Comparison of ENCODE assay signal across 11 mouse cellular contexts in the genomic region with DNA sequence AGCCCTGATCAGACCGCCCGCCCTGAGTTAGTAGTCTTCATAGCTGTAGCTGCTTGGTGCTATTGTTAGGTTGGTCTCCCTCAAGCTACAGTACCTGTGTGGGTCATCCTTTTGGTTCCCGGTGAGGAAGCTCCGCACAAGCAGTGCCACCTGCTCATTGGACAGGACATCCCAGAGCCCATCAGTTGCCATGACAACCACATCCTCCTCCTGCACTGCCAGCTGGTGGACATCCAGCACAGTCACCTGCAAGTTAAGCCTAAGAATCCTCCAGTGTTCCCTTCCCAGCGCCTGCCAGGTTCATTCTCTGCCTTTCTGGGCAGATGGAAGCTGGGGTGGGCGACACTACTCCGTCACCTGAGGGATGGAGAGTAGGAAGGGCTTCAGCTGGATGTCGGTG. TPM values are rescaled to one million over a fixed set of nuclear protein-coding genes. Genes with fewer than 3 reads are reported as not detected.
DNase-seq lines count a peak whose midpoint lies in the region; ATAC-seq and TF ChIP-seq lines count a peak whose summit lies in the region.
"Had no signal": no experiment of that assay in that cellular context is flagged by ENCODE, and none has a peak within 500 bp of the region (broad histone marks: within the 10 kb centered on the region; RNA-seq: fewer than 3 reads in every experiment).

No protein-coding gene starts in this region.

- no peak for TF ChIP-seq POLR2A in kidney, adult 2 months (IDR thresholded peaks at IDR 0.05; ENCODE audit: low read depth, low read length)

- peaks cover 2% of the 10 kb centered on the region; the same call in 1 of the 2 replicates for H3K36me3 ChIP-seq in kidney, adult 2 months (ENCODE audit: control insufficient read depth, insufficient read depth, low read length)
- peaks cover 9% of the 10 kb centered on the region for H3K36me3 ChIP-seq in hindbrain, postnatal 0 days (ENCODE audit: insufficient read depth, low read length)

- no peak overlapping the region for H3K9ac ChIP-seq in hindbrain, postnatal 0 days (replicated peaks; ENCODE audit: low read length)
- H3K9ac ChIP-seq: liver, embryonic 12.5 days had no signal

- H3K4me2 ChIP-seq in hindbrain, postnatal 0 days (ENCODE audit: low read depth, low read length), result no peak overlapping the region
- H3K4me2 ChIP-seq: liver, embryonic 12.5 days had no signal

- no peaks in the 10 kb centered on the region for H3K9me3 ChIP-seq in hindbrain, postnatal 0 days (ENCODE audit: low read length)
- H3K9me3 ChIP-seq: liver, embryonic 12.5 days had no signal

- DNase-seq in kidney, adult 2 months, result peak; percentile 25
- no peak for DNase-seq in kidney, postnatal 10 days
- peak; percentile 95 for DNase-seq in brain, adult 2 months (ENCODE audit: low read depth, low spot score)
- peak; percentile 77 to 87 for DNase-seq in cerebellum, adult 18-20 months
- DNase-seq in hindbrain, postnatal 0 days (ENCODE audit: low spot score), result peak; percentile 81
- DNase-seq in ovary, postnatal 14 days (ENCODE audit: low spot score), result no peak
- DNase-seq in gastrocnemius, adult 2 months, result no peak
- no peak for DNase-seq in frontal cortex, postnatal 25 days (ENCODE audit: low spot score in 2 of 2)
- DNase-seq: heart, adult 18-20 months; lung, postnatal 14 days had no signal

- intact Hi-C loops in gastrocnemius, adult 2 months (cut with DNase I), result no loop called here

- H3K27ac ChIP-seq in kidney, adult 2 months (ENCODE audit: insufficient read depth, low read depth, low read length), result no peak overlapping the region
- peak overlapping the region; percentile 55 for H3K27ac ChIP-seq in hindbrain, postnatal 0 days
- no peak overlapping the region for H3K27ac ChIP-seq in gastrocnemius, adult 2 months
- H3K27ac ChIP-seq: liver, embryonic 12.5 days had no signal

- no peak for TF ChIP-seq CTCF in kidney, adult 2 months (conservative IDR thresholded peaks at IDR 0.05; ENCODE audit: insufficient read depth, insufficient read length, low read depth, low read length)
- peak; percentile 46 for TF ChIP-seq CTCF in hindbrain, postnatal 0 days (IDR thresholded peaks at IDR 0.05; ENCODE audit: low read depth)
- TF ChIP-seq CTCF in gastrocnemius, adult 2 months (IDR thresholded peaks at IDR 0.05), result no peak

- H3K4me1 ChIP-seq in kidney, adult 2 months (ENCODE audit: control insufficient read depth, insufficient read depth, low read length), result no peaks in the 10 kb centered on the region
- no peaks in the 10 kb centered on the region for H3K4me1 ChIP-seq in hindbrain, postnatal 0 days (ENCODE audit: insufficient read depth, low read length)

- no peak overlapping the region for H3K4me3 ChIP-seq in kidney, adult 2 months (ENCODE audit: insufficient read depth, low read depth, low read length)
- no peak overlapping the region for H3K4me3 ChIP-seq in hindbrain, postnatal 0 days (ENCODE audit: low read length)
- no peak overlapping the region for H3K4me3 ChIP-seq in gastrocnemius, adult 2 months
- H3K4me3 ChIP-seq: liver, embryonic 12.5 days had no signal

- peak; percentile 70 for ATAC-seq in hindbrain, postnatal 0 days
- ATAC-seq: liver, embryonic 12.5 days had no signal

- 85% methylated on average over 8 of the region's 8 CpGs for WGBS in kidney, adult 2 months
- WGBS in hindbrain, postnatal 0 days, result 56% methylated on average over 8 of the region's 8 CpGs

- H3K27me3 ChIP-seq in kidney, adult 2 months (replicated peaks; ENCODE audit: control insufficient read depth, insufficient read depth, low read length), result no peaks in the 10 kb centered on the region
- H3K27me3 ChIP-seq in hindbrain, postnatal 0 days (ENCODE audit: insufficient read depth, low read length), result no peaks in the 10 kb centered on the region
- H3K27me3 ChIP-seq: liver, embryonic 12.5 days had no signal

RNA-seq across cellular contexts. Expression of a gene that starts 3.9 kb away (rescaled TPM):
- 28.5 and 32.6 TPM in 2 replicates for polyA plus RNA-seq in kidney, adult 2 months (2012; rRNA removed)
- total RNA-seq in hindbrain, postnatal 0 days (2014; rRNA removed), result 19.0 and 23.3 TPM in 2 replicates
- polyA plus RNA-seq in hindbrain, postnatal 0 days (2015; fragmentation: Nextera tagmentation; extraction: Ambion mirVana), result 18.5 and 21.2 TPM in 2 replicates
- 1 to 10 TPM; 2.1 to 5.2 TPM for total RNA-seq in gastrocnemius, adult 2 months (2021)

RNA-seq across cellular contexts. Expression of a gene that starts 7.2 kb away (rescaled TPM):
- polyA plus RNA-seq in kidney, adult 2 months (2012; rRNA removed), result 24.4 and 29.7 TPM in 2 replicates
- 57.4 and 72.6 TPM in 2 replicates for total RNA-seq in hindbrain, postnatal 0 days (2014; rRNA removed)
- polyA plus RNA-seq in hindbrain, postnatal 0 days (2015; fragmentation: Nextera tagmentation; extraction: Ambion mirVana), result 42.0 and 43.9 TPM in 2 replicates
- 100 to 1,000 TPM; 127 to 210 TPM for total RNA-seq in gastrocnemius, adult 2 months (2021)

RNA-seq across cellular contexts. Expression of a gene that starts 25.0 kb away (rescaled TPM):
- polyA plus RNA-seq in kidney, adult 2 months (2012; rRNA removed), result 37.6 and 38.9 TPM in 2 replicates
- total RNA-seq in hindbrain, postnatal 0 days (2014; rRNA removed), result 240 and 243 TPM in 2 replicates
- polyA plus RNA-seq in hindbrain, postnatal 0 days (2015; fragmentation: Nextera tagmentation; extraction: Ambion mirVana), result 29.1 and 32.6 TPM in 2 replicates
- total RNA-seq in gastrocnemius, adult 2 months (2021), result 10 to 100 TPM; 19.4 to 25.9 TPM

RNA-seq across cellular contexts. Expression of a gene that starts 26.7 kb away (rescaled TPM):
- polyA plus RNA-seq in kidney, adult 2 months (2012; rRNA removed), result 2.0 and 4.2 TPM in 2 replicates
- 0.36 and 0.37 TPM in 2 replicates for total RNA-seq in hindbrain, postnatal 0 days (2014; rRNA removed)
- polyA plus RNA-seq in hindbrain, postnatal 0 days (2015; fragmentation: Nextera tagmentation; extraction: Ambion mirVana), result 0.09 and 0.11 TPM in 2 replicates
- under 1 TPM; 0.17 to 0.23 TPM for total RNA-seq in gastrocnemius, adult 2 months (2021)

RNA-seq across cellular contexts. Expression of a gene that starts 37.8 kb away (rescaled TPM):
- polyA plus RNA-seq in kidney, adult 2 months (2012; rRNA removed), result 168 and 212 TPM in 2 replicates
- total RNA-seq in hindbrain, postnatal 0 days (2014; rRNA removed), result 1.3 and 1.8 TPM in 2 replicates
- polyA plus RNA-seq in hindbrain, postnatal 0 days (2015; fragmentation: Nextera tagmentation; extraction: Ambion mirVana), result 1.2 and 1.7 TPM in 2 replicates
- 1 to 10 TPM in 1 of 2 experiments, under 1 TPM in 1; 0.61 to 2.8 TPM for total RNA-seq in gastrocnemius, adult 2 months (2021)

Comparison
In these comparisons a context has a peak if more than half of its experiments do, and no peak if none do; other contexts are left out.
1. DNase-seq: peak in kidney, adult 2 months (single experiment), brain, adult 2 months (single experiment), cerebellum, adult 18-20 months (2 of 2) and hindbrain, postnatal 0 days (single experiment); none in kidney, postnatal 10 days (single experiment), ovary, postnatal 14 days (single experiment), gastrocnemius, adult 2 months (single experiment) and frontal cortex, postnatal 25 days (0 of 2).